Mouse (Mus musculus): ENCODE measurements at regions not wholly inside any gene's neighbourhood (a gene's known extent, or its start where the extent isn't known, plus 50 kb on each side); places are given as distances from the start of the nearest gene placed in this dataset.

DNA sequence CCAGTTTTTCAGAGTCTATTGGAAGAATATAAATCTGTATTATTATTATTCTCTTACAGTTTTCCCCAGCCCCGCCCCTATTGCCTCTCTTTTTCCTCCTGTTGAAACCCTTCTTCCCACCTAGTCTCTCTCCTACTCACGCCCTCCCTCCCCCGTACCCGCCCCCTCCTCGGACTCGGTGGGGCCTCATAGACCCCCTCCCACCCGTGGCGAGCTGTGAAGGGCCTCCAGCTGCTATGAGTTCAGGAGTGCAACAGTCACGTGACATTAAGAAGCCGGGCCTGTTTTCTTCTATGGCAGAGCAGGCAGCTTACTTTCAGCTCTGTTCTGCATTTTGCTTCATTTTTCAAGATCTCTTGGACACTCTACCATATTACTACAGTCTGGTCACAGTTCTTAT lies 139.8 kb downstream of the Icos start:
- no peaks in the 10 kb centered on the region for H3K9me3 ChIP-seq (ENCODE audit: control insufficient read depth, low read length)
- H3K36me3 ChIP-seq (ENCODE audit: control insufficient read depth, insufficient read depth, low read length) = no peaks in the 10 kb centered on the region
- ATAC-seq = no peak
- no peak overlapping the region for H3K27ac ChIP-seq (ENCODE audit: low read depth, low read length)
- H3K9ac ChIP-seq (ENCODE audit: low read depth, low read length) = no peak overlapping the region
- H3K4me2 ChIP-seq (ENCODE audit: low read length) = no peak overlapping the region
- no peak overlapping the region for H3K4me3 ChIP-seq (ENCODE audit: low read length)
- 26% methylated on average over 10 of the region's 10 CpGs for WGBS
- no peaks in the 10 kb centered on the region for H3K4me1 ChIP-seq (ENCODE audit: control insufficient read depth, insufficient read depth, low read depth, low read length)
- no peaks in the 10 kb centered on the region for H3K27me3 ChIP-seq (replicated peaks; ENCODE audit: control insufficient read depth, insufficient read depth, low read length)

- H3K4me2 ChIP-seq (ENCODE audit: low read length) = no peak overlapping the region
- no peak overlapping the region for H3K27ac ChIP-seq (ENCODE audit: low read depth, low read length)
- H3K9me3 ChIP-seq (ENCODE audit: control insufficient read depth, low read length) = no peaks in the 10 kb centered on the region
- WGBS = 43% methylated on average over 4 of the region's 4 CpGs
- H3K36me3 ChIP-seq (ENCODE audit: control insufficient read depth, insufficient read depth, low read length) = no peaks in the 10 kb centered on the region
- no peak overlapping the region for H3K9ac ChIP-seq (ENCODE audit: low read depth, low read length)
- no peak overlapping the region for H3K4me3 ChIP-seq (ENCODE audit: low read length)
- H3K4me1 ChIP-seq (ENCODE audit: control insufficient read depth, insufficient read depth, low read depth, low read length) = no peaks in the 10 kb centered on the region
- no peaks in the 10 kb centered on the region for H3K27me3 ChIP-seq (replicated peaks; ENCODE audit: control insufficient read depth, insufficient read depth, low read length)
- no peak for ATAC-seq
Measured at GRCm38 (mm10) chr1:61118071-61118470, 140.3 kb downstream of the Icos start.

- no peak overlapping the region for H3K9ac ChIP-seq (ENCODE audit: low read depth, low read length)
- H3K4me1 ChIP-seq (ENCODE audit: control insufficient read depth, insufficient read depth, low read depth, low read length) = no peaks in the 10 kb centered on the region
- H3K36me3 ChIP-seq (ENCODE audit: control insufficient read depth, insufficient read depth, low read length) = no peaks in the 10 kb centered on the region
- ATAC-seq = no peak
- no peak overlapping the region for H3K4me2 ChIP-seq (ENCODE audit: low read length)
- no peak overlapping the region for H3K4me3 ChIP-seq (ENCODE audit: low read length)
- no peaks in the 10 kb centered on the region for H3K9me3 ChIP-seq (ENCODE audit: control insufficient read depth, low read length)
- WGBS = 66% methylated on average over 4 of the region's 4 CpGs
- H3K27ac ChIP-seq (ENCODE audit: low read depth, low read length) = no peak overlapping the region
- no peaks in the 10 kb centered on the region for H3K27me3 ChIP-seq (replicated peaks; ENCODE audit: control insufficient read depth, insufficient read depth, low read length)
Measured at GRCm38 (mm10) chr1:61121480-61121879, 143.8 kb downstream of the Icos start.

DNA sequence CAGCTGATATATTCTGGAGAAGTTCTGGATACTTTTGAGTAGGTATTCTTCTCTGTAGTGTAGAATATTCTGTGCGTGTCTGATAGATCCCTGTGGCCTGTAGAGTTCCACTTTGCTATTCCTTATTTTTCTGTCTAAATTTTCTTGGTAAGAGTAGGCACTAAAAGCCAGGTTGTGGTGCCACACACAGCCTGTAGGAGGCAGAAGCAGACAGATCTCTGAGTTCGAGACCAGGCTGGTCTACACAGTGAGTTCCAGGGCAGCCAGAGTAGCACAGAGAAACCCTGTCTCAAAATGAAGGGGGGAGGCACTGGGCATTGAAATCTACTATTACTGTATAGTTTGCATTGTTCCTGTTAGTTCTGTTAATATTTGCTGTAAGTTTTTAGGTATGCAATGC lies 147.4 kb downstream of the Icos start:
- H3K9me3 ChIP-seq (ENCODE audit: control insufficient read depth, low read length) = no peaks in the 10 kb centered on the region
- 89% methylated on average over 2 of the region's 2 CpGs for WGBS
- no peaks in the 10 kb centered on the region for H3K4me1 ChIP-seq (ENCODE audit: control insufficient read depth, insufficient read depth, low read depth, low read length)
- H3K36me3 ChIP-seq (ENCODE audit: control insufficient read depth, insufficient read depth, low read length) = no peaks in the 10 kb centered on the region
- H3K9ac ChIP-seq (ENCODE audit: low read depth, low read length) = no peak overlapping the region
- no peak overlapping the region for H3K4me2 ChIP-seq (ENCODE audit: low read length)
- no peaks in the 10 kb centered on the region for H3K27me3 ChIP-seq (replicated peaks; ENCODE audit: control insufficient read depth, insufficient read depth, low read length)
- ATAC-seq = no peak
- H3K27ac ChIP-seq (ENCODE audit: low read depth, low read length) = no peak overlapping the region
- H3K4me3 ChIP-seq (ENCODE audit: low read length) = no peak overlapping the region

- no peak overlapping the region for H3K9ac ChIP-seq (ENCODE audit: low read depth, low read length)
- H3K4me3 ChIP-seq (ENCODE audit: low read length) = no peak overlapping the region
- no peaks in the 10 kb centered on the region for H3K9me3 ChIP-seq (ENCODE audit: control insufficient read depth, low read length)
- WGBS = 64% methylated on average over 9 of the region's 9 CpGs
- peaks cover 13% of the 10 kb centered on the region for H3K4me1 ChIP-seq (ENCODE audit: control insufficient read depth, insufficient read depth, low read depth, low read length)
- no peak for ATAC-seq
- H3K36me3 ChIP-seq (ENCODE audit: control insufficient read depth, insufficient read depth, low read length) = no peaks in the 10 kb centered on the region
- H3K27me3 ChIP-seq (replicated peaks; ENCODE audit: control insufficient read depth, insufficient read depth, low read length) = no peaks in the 10 kb centered on the region
- H3K27ac ChIP-seq (ENCODE audit: low read depth, low read length) = no peak overlapping the region
- H3K4me2 ChIP-seq (ENCODE audit: low read length) = no peak overlapping the region
Measured at GRCm38 (mm10) chr1:61135597-61136545, 158.1 kb downstream of the Icos start.

DNA sequence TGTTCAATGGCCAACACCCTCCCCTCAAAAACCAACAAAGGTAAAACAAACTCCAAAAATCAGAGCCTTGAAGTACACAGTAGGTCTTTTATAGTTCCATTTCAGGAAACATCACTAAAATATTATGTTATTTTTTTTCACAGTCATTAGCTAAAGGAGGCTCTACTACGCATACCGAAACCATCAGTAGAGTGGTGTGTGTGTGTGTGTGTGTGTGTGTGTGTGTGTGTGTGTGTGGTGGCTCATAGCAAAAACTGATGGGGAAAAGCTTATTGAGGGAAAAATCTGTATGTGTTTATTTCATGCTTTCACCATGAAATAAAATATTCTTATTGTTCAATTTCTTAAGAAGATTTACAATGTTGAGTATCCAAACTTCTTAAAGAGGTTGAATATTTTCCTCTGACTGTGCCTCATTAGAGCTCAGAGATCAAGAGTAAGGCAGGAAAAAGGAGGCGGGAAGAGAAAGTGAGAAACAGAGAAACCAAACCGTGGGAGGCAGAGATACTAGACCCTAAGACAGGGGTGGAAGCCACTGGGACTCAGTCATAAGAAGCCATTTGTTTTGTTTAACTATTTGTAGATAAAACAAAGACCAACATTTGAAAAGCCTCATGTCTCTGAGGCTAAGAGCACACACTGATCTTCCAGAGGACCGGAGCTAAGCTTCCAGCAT lies 159.6 kb downstream of the Icos start:
- Histone ChIP-seq H3K4me2 (ENCODE audit: low read length) (no peak overlapping the region), H3K9ac (ENCODE audit: low read depth, low read length) (no peak overlapping the region), H3K9me3 (ENCODE audit: control insufficient read depth, low read length) (no peaks in the 10 kb centered on the region), H3K36me3 (ENCODE audit: control insufficient read depth, insufficient read depth, low read length) (no peaks in the 10 kb centered on the region), H3K27ac (ENCODE audit: low read depth, low read length) (no peak overlapping the region), H3K4me3 (ENCODE audit: low read length) (no peak overlapping the region), H3K4me1 (ENCODE audit: control insufficient read depth, insufficient read depth, low read depth, low read length) (peaks cover 13% of the 10 kb centered on the region), H3K27me3 (replicated peaks; ENCODE audit: control insufficient read depth, insufficient read depth, low read length) (no peaks in the 10 kb centered on the region)
- ATAC-seq = no peak
- 64% methylated on average over 5 of the region's 5 CpGs for WGBS

- ATAC-seq = no peak
- no peak overlapping the region for H3K4me3 ChIP-seq (ENCODE audit: low read length)
- no peaks in the 10 kb centered on the region for H3K9me3 ChIP-seq (ENCODE audit: control insufficient read depth, low read length)
- no peak overlapping the region for H3K4me2 ChIP-seq (ENCODE audit: low read length)
- peaks cover 17% of the 10 kb centered on the region for H3K4me1 ChIP-seq (ENCODE audit: control insufficient read depth, insufficient read depth, low read depth, low read length)
- no peaks in the 10 kb centered on the region for H3K36me3 ChIP-seq (ENCODE audit: control insufficient read depth, insufficient read depth, low read length)
- 67% methylated on average over 11 of the region's 11 CpGs for whole genome bisulfite sequencing
- no peaks in the 10 kb centered on the region for H3K27me3 ChIP-seq (replicated peaks; ENCODE audit: control insufficient read depth, insufficient read depth, low read length)
- no peak overlapping the region for H3K27ac ChIP-seq (ENCODE audit: low read depth, low read length)
- no peak overlapping the region for H3K9ac ChIP-seq (ENCODE audit: low read depth, low read length)
Measured at GRCm38 (mm10) chr1:61137954-61138353, 160.2 kb downstream of the Icos start.

GRCm38 (mm10) chr1:61139291-61139983 lies 161.7 kb downstream of the Icos start:
- peaks cover 21% of the 10 kb centered on the region for H3K4me1 ChIP-seq (ENCODE audit: control insufficient read depth, insufficient read depth, low read depth, low read length)
- H3K27ac ChIP-seq (ENCODE audit: low read depth, low read length) = peak overlapping the region; percentile 26
- H3K27me3 ChIP-seq (replicated peaks; ENCODE audit: control insufficient read depth, insufficient read depth, low read length) = no peaks in the 10 kb centered on the region
- H3K4me3 ChIP-seq (ENCODE audit: low read length) = peak overlapping the region; percentile 32
- ATAC-seq = peak; percentile 71
- WGBS = 5% methylated on average over 15 of the region's 15 CpGs
- no peak overlapping the region for H3K9ac ChIP-seq (ENCODE audit: low read depth, low read length)
- peak overlapping the region; percentile 58 for H3K4me2 ChIP-seq (ENCODE audit: low read length)
- no peaks in the 10 kb centered on the region for H3K36me3 ChIP-seq (ENCODE audit: control insufficient read depth, insufficient read depth, low read length)
- no peaks in the 10 kb centered on the region for H3K9me3 ChIP-seq (ENCODE audit: control insufficient read depth, low read length)
